Mouse (Mus musculus): ENCODE measurements around the gene Alg1.
"Not testable (repeated sequence)": the region's sequence is repeated elsewhere in the genome, so short reads cannot be mapped to it uniquely, and the experiment has no call there.

The Alg1 gene

GRCm38 (mm10) chr16:5233418-5234313, at the start of gene Alg1:
Gene Alg1 (plus strand): TSS chr16:5233621.
- DNase-seq, result peak; percentile 94 to 96

- no peak for DNase-seq
Observed at GRCm38 (mm10) chr16:5184101-5184500, 49.3 kb upstream of the Alg1 start.

- DNase-seq, result peak; percentile 59 to 60
Observed at GRCm38 (mm10) chr16:5184956-5185355, 48.5 kb upstream of the Alg1 start.

GRCm38 (mm10) chr16:5185691-5186090, 47.7 kb upstream of the Alg1 start:
- no peak for DNase-seq

GRCm38 (mm10) chr16:5186234-5186633, 47.2 kb upstream of the Alg1 start:
- DNase-seq, result peak; percentile 63 to 75

GRCm38 (mm10) chr16:5195080-5195479, 38.3 kb upstream of the Alg1 start:
- peak; percentile 57 to 72 for DNase-seq

- DNase-seq, result peak; percentile 52 to 62
Observed at GRCm38 (mm10) chr16:5202681-5203080, 30.7 kb upstream of the Alg1 start.

- DNase-seq, result peak in 1 of 2 experiments; percentile 27
Observed at GRCm38 (mm10) chr16:5203200-5203599, 30.2 kb upstream of the Alg1 start.

GRCm38 (mm10) chr16:5203668-5204433, 29.6 kb upstream of the Alg1 start, which contains the start of gene Nagpa:
Gene Nagpa (minus strand): TSS chr16:5204012.
- peak; percentile 78 to 83 for DNase-seq

- no peak for DNase-seq
Observed at GRCm38 (mm10) chr16:5205431-5205970, 27.9 kb upstream of the Alg1 start.

GRCm38 (mm10) chr16:5206051-5206450, 27.4 kb upstream of the Alg1 start:
- DNase-seq, result no peak

- no peak for DNase-seq
Observed at GRCm38 (mm10) chr16:5210365-5210764, 23.1 kb upstream of the Alg1 start.

GRCm38 (mm10) chr16:5212150-5212549, 21.3 kb upstream of the Alg1 start:
- DNase-seq, result no peak

GRCm38 (mm10) chr16:5214126-5214525, 19.3 kb upstream of the Alg1 start:
- no peak for DNase-seq

- DNase-seq, result no peak
Observed at GRCm38 (mm10) chr16:5216686-5217085, 16.7 kb upstream of the Alg1 start.

GRCm38 (mm10) chr16:5217341-5218133, 15.9 kb upstream of the Alg1 start:
- no peak for DNase-seq

- DNase-seq, result no peak
Observed at GRCm38 (mm10) chr16:5221403-5221802, 12.0 kb upstream of the Alg1 start.

GRCm38 (mm10) chr16:5222140-5222539, 11.3 kb upstream of the Alg1 start, which contains the start of gene AU021092:
Gene AU021092 (minus strand): TSS chr16:5222299.
- no peak for DNase-seq

- not testable (repeated sequence) for DNase-seq
Observed at GRCm38 (mm10) chr16:5226534-5226933, 6.9 kb upstream of the Alg1 start.

- not testable (repeated sequence) for DNase-seq
Observed at GRCm38 (mm10) chr16:5227501-5227900, 5.9 kb upstream of the Alg1 start.

GRCm38 (mm10) chr16:5228103-5228502, 5.3 kb upstream of the Alg1 start:
- DNase-seq, result not testable (repeated sequence)

- no peak for DNase-seq
Observed at GRCm38 (mm10) chr16:5232982-5233381, 439 bp upstream of the Alg1 start.
